Mouse (Mus musculus): ENCODE measurements around the gene Cfap73. TPM values are rescaled to one million over a fixed set of nuclear protein-coding genes. Genes with fewer than 3 reads are reported as not detected.

Cfap73 gene
- polyA plus RNA-seq, 1 experiment from 2014 or later = not detected

GRCm38 (mm10) chr5:120644227-120644626, 10.2 kb upstream of the Cfap73 start:
- 84% methylated on average over 3 of the region's 3 CpGs for WGBS
- H3K27ac ChIP-seq = no peak overlapping the region
- H3K36me3 ChIP-seq = no peaks in the 10 kb centered on the region
- no peak overlapping the region for H3K4me3 ChIP-seq
- no peak overlapping the region for H3K9ac ChIP-seq
- peaks cover 9% of the 10 kb centered on the region for H3K4me1 ChIP-seq
- no peak overlapping the region for H3K4me2 ChIP-seq (replicated peaks)
- H3K27me3 ChIP-seq = peaks cover 31% of the 10 kb centered on the region
- no peaks in the 10 kb centered on the region for H3K9me3 ChIP-seq
- ATAC-seq (ENCODE audit: insufficient number of reproducible peaks, insufficient read depth, low FRiP score, low TSS enrichment) = no peak

GRCm38 (mm10) chr5:120643365-120644085, 9.5 kb upstream of the Cfap73 start:
- H3K9me3 ChIP-seq = no peaks in the 10 kb centered on the region
- peaks cover 24% of the 10 kb centered on the region for H3K27me3 ChIP-seq
- no peaks in the 10 kb centered on the region for H3K36me3 ChIP-seq
- H3K4me1 ChIP-seq = peaks cover 3% of the 10 kb centered on the region
- no peak overlapping the region for H3K4me3 ChIP-seq
- H3K4me2 ChIP-seq (replicated peaks) = no peak overlapping the region
- 74% methylated on average over 14 of the region's 14 CpGs for WGBS
- H3K27ac ChIP-seq = no peak overlapping the region
- no peak for ATAC-seq (ENCODE audit: insufficient number of reproducible peaks, insufficient read depth, low FRiP score, low TSS enrichment)
- no peak overlapping the region for H3K9ac ChIP-seq

GRCm38 (mm10) chr5:120640094-120640493, 6.1 kb upstream of the Cfap73 start:
- Histone ChIP-seq H3K9ac (no peak overlapping the region), H3K4me2 (replicated peaks) (no peak overlapping the region), H3K9me3 (no peaks in the 10 kb centered on the region), H3K4me1 (no peaks in the 10 kb centered on the region), H3K27ac (no peak overlapping the region), H3K27me3 (no peaks in the 10 kb centered on the region), H3K4me3 (no peak overlapping the region), H3K36me3 (no peaks in the 10 kb centered on the region)
- no peak for ATAC-seq (ENCODE audit: insufficient number of reproducible peaks, insufficient read depth, low FRiP score, low TSS enrichment)
- 92% methylated on average over 7 of the region's 7 CpGs for WGBS

- H3K9ac ChIP-seq = no peak overlapping the region
- 88% methylated on average over 5 of the region's 5 CpGs for WGBS
- no peak overlapping the region for H3K27ac ChIP-seq
- peaks cover 5% of the 10 kb centered on the region; the same call in 1 of the 2 replicates for H3K27me3 ChIP-seq
- no peak overlapping the region for H3K4me3 ChIP-seq
- no peak for ATAC-seq (ENCODE audit: insufficient number of reproducible peaks, insufficient read depth, low FRiP score, low TSS enrichment)
- H3K36me3 ChIP-seq = no peaks in the 10 kb centered on the region
- H3K4me2 ChIP-seq (replicated peaks) = no peak overlapping the region
- no peaks in the 10 kb centered on the region for H3K9me3 ChIP-seq
- H3K4me1 ChIP-seq = no peaks in the 10 kb centered on the region; the same call in 1 of the 2 replicates
Measured at GRCm38 (mm10) chr5:120635633-120636032, 1.6 kb upstream of the Cfap73 start.

GRCm38 (mm10) chr5:120634860-120635259, 825 bp upstream of the Cfap73 start:
- H3K4me1 ChIP-seq = no peaks in the 10 kb centered on the region; the same call in 1 of the 2 replicates
- 37% methylated on average over 5 of the region's 5 CpGs for WGBS
- no peak overlapping the region for H3K9ac ChIP-seq
- no peak overlapping the region for H3K4me2 ChIP-seq (replicated peaks)
- no peaks in the 10 kb centered on the region for H3K36me3 ChIP-seq
- no peaks in the 10 kb centered on the region for H3K9me3 ChIP-seq
- no peak overlapping the region for H3K27ac ChIP-seq
- H3K4me3 ChIP-seq = no peak overlapping the region
- H3K27me3 ChIP-seq = peaks cover 10% of the 10 kb centered on the region
- ATAC-seq (ENCODE audit: insufficient number of reproducible peaks, insufficient read depth, low FRiP score, low TSS enrichment) = no peak

- H3K27me3 ChIP-seq = peaks cover 10% of the 10 kb centered on the region
- WGBS = 88% methylated on average over 5 of the region's 5 CpGs
- H3K9me3 ChIP-seq = no peaks in the 10 kb centered on the region
- no peak overlapping the region for H3K4me2 ChIP-seq (replicated peaks)
- H3K4me1 ChIP-seq = no peaks in the 10 kb centered on the region; the same call in 1 of the 2 replicates
- H3K27ac ChIP-seq = no peak overlapping the region
- peaks cover 12% of the 10 kb centered on the region for H3K36me3 ChIP-seq
- no peak overlapping the region for H3K4me3 ChIP-seq
- no peak for ATAC-seq (ENCODE audit: insufficient number of reproducible peaks, insufficient read depth, low FRiP score, low TSS enrichment)
- H3K9ac ChIP-seq = no peak overlapping the region
Measured at GRCm38 (mm10) chr5:120631892-120632291, 2.1 kb downstream of the Cfap73 start.

GRCm38 (mm10) chr5:120631128-120631527, 2.9 kb downstream of the Cfap73 start:
- Histone ChIP-seq H3K9ac (no peak overlapping the region), H3K36me3 (peaks cover 20% of the 10 kb centered on the region), H3K4me2 (replicated peaks) (peak overlapping the region; percentile 39), H3K4me1 (no peaks in the 10 kb centered on the region; the same call in 1 of the 2 replicates), H3K27ac (no peak overlapping the region), H3K9me3 (no peaks in the 10 kb centered on the region), H3K4me3 (0 out of 2 replicates have a peak overlapping the region, but pooled peaks have one; percentile 13), H3K27me3 (peaks cover 10% of the 10 kb centered on the region)
- no peak for ATAC-seq (ENCODE audit: insufficient number of reproducible peaks, insufficient read depth, low FRiP score, low TSS enrichment)
- WGBS = 9% methylated on average over 29 of the region's 29 CpGs

GRCm38 (mm10) chr5:120628624-120629023, 5.4 kb downstream of the Cfap73 start:
- Histone ChIP-seq H3K9ac (no peak overlapping the region), H3K36me3 (peaks cover 45% of the 10 kb centered on the region), H3K4me3 (no peak overlapping the region), H3K9me3 (no peaks in the 10 kb centered on the region), H3K4me1 (no peaks in the 10 kb centered on the region; the same call in 1 of the 2 replicates), H3K27me3 (peaks cover 10% of the 10 kb centered on the region), H3K27ac (no peak overlapping the region), H3K4me2 (replicated peaks) (no peak overlapping the region)
- ATAC-seq (ENCODE audit: insufficient number of reproducible peaks, insufficient read depth, low FRiP score, low TSS enrichment) = no peak
- WGBS = 69% methylated on average over 7 of the region's 7 CpGs

GRCm38 (mm10) chr5:120627515-120628300, 6.3 kb downstream of the Cfap73 start:
- H3K27ac ChIP-seq = no peak overlapping the region
- ATAC-seq (ENCODE audit: insufficient number of reproducible peaks, insufficient read depth, low FRiP score, low TSS enrichment) = no peak
- H3K4me1 ChIP-seq = no peaks in the 10 kb centered on the region; the same call in 1 of the 2 replicates
- no peak overlapping the region for H3K4me3 ChIP-seq
- 83% methylated on average over 15 of the region's 15 CpGs for WGBS
- peaks cover 10% of the 10 kb centered on the region for H3K27me3 ChIP-seq
- no peak overlapping the region for H3K4me2 ChIP-seq (replicated peaks)
- H3K36me3 ChIP-seq = peaks cover 53% of the 10 kb centered on the region
- H3K9ac ChIP-seq = no peak overlapping the region
- no peaks in the 10 kb centered on the region for H3K9me3 ChIP-seq

GRCm38 (mm10) chr5:120626399-120626798, 7.6 kb downstream of the Cfap73 start:
- no peak for ATAC-seq (ENCODE audit: insufficient number of reproducible peaks, insufficient read depth, low FRiP score, low TSS enrichment)

GRCm38 (mm10) chr5:120624427-120624826, 9.6 kb downstream of the Cfap73 start:
- Histone ChIP-seq H3K27ac (no peak overlapping the region), H3K36me3 (peaks cover 85% of the 10 kb centered on the region), H3K4me1 (peaks cover 4% of the 10 kb centered on the region; the same call in 1 of the 2 replicates), H3K9me3 (no peaks in the 10 kb centered on the region), H3K4me3 (no peak overlapping the region), H3K9ac (no peak overlapping the region), H3K27me3 (no peaks in the 10 kb centered on the region), H3K4me2 (replicated peaks) (no peak overlapping the region)
- ATAC-seq (ENCODE audit: insufficient number of reproducible peaks, insufficient read depth, low FRiP score, low TSS enrichment) = no peak
- WGBS = 93% methylated on average over 10 of the region's 10 CpGs

More at GRCm38 (mm10) chr5:120626399-120626798, 7.6 kb downstream of the Cfap73 start:
- Histone ChIP-seq H3K36me3 (peaks cover 65% of the 10 kb centered on the region), H3K9me3 (no peaks in the 10 kb centered on the region), H3K9ac (no peak overlapping the region), H3K4me2 (replicated peaks) (no peak overlapping the region), H3K4me3 (no peak overlapping the region), H3K27ac (no peak overlapping the region), H3K27me3 (peaks cover 8% of the 10 kb centered on the region), H3K4me1 (peaks cover 4% of the 10 kb centered on the region)
- 32% methylated on average over 19 of the region's 19 CpGs for WGBS
